Mouse (Mus musculus) limb, embryonic 14.5 days (tissue): ENCODE measurements at regions not wholly inside any gene's neighbourhood (a gene's known extent, or its start where the extent isn't known, plus 50 kb on each side); places are given as distances from the start of the nearest gene placed in this dataset.

Experiments
- ATAC-seq: fragments of 200-750 bp; cut with Nextera tagmentation; 2 replicates; pipeline ENCODE4 v1.8.0; 2017; ENCODE audit warnings: low read depth, moderate number of reproducible peaks, moderate TSS enrichment; ENCODE audit not compliant: low FRiP score
- DNase-seq: peaks from one replicate; pipeline ENCODE4 v3.0.0-alpha.2; 2015; ENCODE audit warnings: low spot score
- H3K27ac ChIP-seq: fragments of 300-500 bp; sonication (generic); replicated peaks from 2 replicates; pipeline ENCODE4 v1.5.1; 2014; ENCODE audit warnings: low read depth, mild to moderate bottlenecking, low read length, moderate library complexity, mixed read lengths
- H3K27me3 ChIP-seq: fragments of 300-500 bp; sonication (generic); 2 replicates; pipeline ENCODE4 v1.6.1; 2014; ENCODE audit warnings: low read length, mixed read lengths; ENCODE audit not compliant: control insufficient read depth, insufficient read depth
- H3K36me3 ChIP-seq: fragments of 300-500 bp; sonication (generic); 2 replicates; pipeline ENCODE4 v1.6.1; 2014; ENCODE audit warnings: mild to moderate bottlenecking, low read length, moderate library complexity, mixed read lengths; ENCODE audit not compliant: control insufficient read depth, insufficient read depth
- H3K4me1 ChIP-seq: fragments of 300-500 bp; sonication (generic); 2 replicates; pipeline ENCODE4 v1.6.1; 2014; ENCODE audit warnings: antibody characterized with exemption, low read length, mixed read lengths; ENCODE audit not compliant: control insufficient read depth, insufficient read depth
- H3K4me2 ChIP-seq: fragments of 300-500 bp; sonication (generic); replicated peaks from 2 replicates; pipeline ENCODE4 v1.6.1; 2014; ENCODE audit warnings: low read depth, mild to moderate bottlenecking, low read length, moderate library complexity; ENCODE audit not compliant: severe bottlenecking
- H3K4me3 ChIP-seq: fragments of 300-500 bp; sonication (generic); replicated peaks from 2 replicates; pipeline ENCODE4 v1.5.1; 2014; ENCODE audit warnings: low read length
- H3K9ac ChIP-seq: fragments of 300-500 bp; sonication (generic); 2 replicates; pipeline ENCODE4 v1.6.1; 2014; ENCODE audit warnings: mild to moderate bottlenecking, low read depth, low read length, moderate library complexity; ENCODE audit not compliant: severe bottlenecking
- H3K9me3 ChIP-seq: fragments of 300-500 bp; sonication (generic); 2 replicates; pipeline ENCODE4 v1.6.1; 2016; ENCODE audit warnings: low read length; ENCODE audit not compliant: control insufficient read depth
- POLR2A ChIP-seq: fragments of 200-500 bp; IDR thresholded peaks from 2 replicates; pipeline ENCODE4 v1.8.0; 2012; ENCODE audit warnings: inconsistent platforms, mild to moderate bottlenecking, moderate library complexity, borderline replicate concordance; ENCODE audit not compliant: insufficient read depth, insufficient read length; ENCODE audit errors: extremely low read depth
- WGBS: fragments of 180-500 bp; shearing (Covaris S2); extraction: QIAGEN DNeasy Blood & Tissue Kit; methylation state at CpG from one replicate; pipeline ENCODE4 v1.1.7; 2014; 5-methylcytosine and 5-hydroxymethylcytosine counted together

- Histone ChIP-seq H3K4me1 (peaks cover 41% of the 10 kb centered on the region), H3K27ac (peak overlapping the region; percentile 97), H3K9ac (no peak overlapping the region; the same call in 1 of the 2 replicates), H3K4me2 (peak overlapping the region; percentile 76; the same call in 1 of the 2 replicates), H3K9me3 (no peaks in the 10 kb centered on the region), H3K27me3 (no peaks in the 10 kb centered on the region), H3K36me3 (peaks cover 3% of the 10 kb centered on the region; the same call in 1 of the 2 replicates), H3K4me3 (no peak overlapping the region)
- DNase-seq (no peak), ATAC-seq (no peak)
- no peak for TF ChIP-seq POLR2A
- WGBS: 86% methylated on average over 5 of the region's 5 CpGs
These were observed 70.2 kb upstream of the Wnt7b start for GRCm38 (mm10) chr15:85652431-85652830.

GRCm38 (mm10) chr15:85652871-85653337 is 70.6 kb upstream of the Wnt7b start:
- no peak for ATAC-seq
- peak overlapping the region; percentile 44 for H3K4me3 ChIP-seq

DNA sequence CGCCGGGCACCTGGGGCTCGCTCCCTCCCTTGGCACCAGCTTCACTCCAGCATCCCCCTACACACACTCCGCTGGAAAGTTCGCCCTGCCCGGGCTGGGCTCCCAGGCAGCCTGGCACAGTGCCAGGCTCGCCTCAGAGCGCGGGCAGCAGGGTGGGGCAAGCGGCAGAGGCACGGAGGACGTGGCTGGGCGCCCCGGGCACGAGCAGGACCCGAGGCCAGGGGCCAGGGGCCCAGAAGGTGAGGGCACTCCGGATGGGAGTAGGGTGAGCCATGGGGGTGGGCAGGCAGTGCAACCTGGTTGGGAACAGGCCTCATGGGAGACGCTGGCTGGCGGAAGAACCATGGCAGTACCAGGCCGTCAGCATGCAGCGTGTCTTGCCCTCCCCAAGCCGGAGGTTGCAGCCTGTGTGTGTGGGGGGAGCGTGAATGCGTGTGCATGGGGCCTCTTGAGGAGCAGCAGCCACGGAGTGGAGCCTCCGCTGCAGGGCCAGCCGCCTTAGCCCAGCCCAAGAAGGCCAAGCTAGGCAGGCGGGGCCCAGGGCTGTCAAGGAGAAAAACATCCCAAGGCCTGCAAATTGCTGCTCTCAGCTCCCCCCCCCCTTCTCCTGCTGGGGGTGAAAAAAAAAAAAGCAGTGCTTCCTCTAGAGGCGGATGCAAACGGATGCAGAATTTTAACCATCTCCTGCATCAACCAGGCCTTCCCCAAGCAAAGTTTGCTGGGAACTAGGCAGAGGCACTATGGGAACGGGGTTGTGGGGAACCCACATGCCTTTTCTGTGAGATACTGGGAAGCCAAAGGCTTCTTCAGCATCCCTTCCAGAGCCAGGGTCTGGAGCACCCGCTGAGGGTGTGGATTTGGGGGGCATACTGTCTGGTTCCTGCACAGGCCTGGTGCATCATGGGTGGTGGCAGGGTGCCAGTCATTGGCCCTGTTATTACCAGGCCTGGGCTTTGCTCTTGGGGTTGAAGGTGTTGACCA is 71.4 kb upstream of the Wnt7b start:
- peak overlapping the region; percentile 44 for H3K4me3 ChIP-seq
- DNase-seq: peak; percentile 80

More at GRCm38 (mm10) chr15:85652871-85653337, 70.6 kb upstream of the Wnt7b start:
- Histone ChIP-seq H3K36me3 (peaks cover 7% of the 10 kb centered on the region; the same call in 1 of the 2 replicates), H3K9ac (peak overlapping the region; percentile 76), H3K4me2 (peak overlapping the region; percentile 76), H3K27me3 (no peaks in the 10 kb centered on the region), H3K9me3 (no peaks in the 10 kb centered on the region), H3K4me1 (peaks cover 38% of the 10 kb centered on the region), H3K27ac (peak overlapping the region; percentile 97)
- no peak for TF ChIP-seq POLR2A
- DNase-seq: no peak
- 60% methylated on average over 9 of the region's 9 CpGs for WGBS

GRCm38 (mm10) chr15:85654791-85655190 is 72.5 kb upstream of the Wnt7b start:
- Histone ChIP-seq H3K27me3 (no peaks in the 10 kb centered on the region), H3K9me3 (no peaks in the 10 kb centered on the region), H3K4me3 (no peak overlapping the region), H3K4me2 (peak overlapping the region; percentile 36), H3K9ac (no peak overlapping the region), H3K27ac (peak overlapping the region; percentile 3; the same call in 1 of the 2 replicates), H3K4me1 (peaks cover 38% of the 10 kb centered on the region), H3K36me3 (peaks cover 11% of the 10 kb centered on the region; the same call in 1 of the 2 replicates)
- DNase-seq: no peak
- WGBS: 78% methylated on average over 3 of the region's 3 CpGs
- no peak for ATAC-seq
- no peak for TF ChIP-seq POLR2A

More for the DNA sequence above, 71.4 kb upstream of the Wnt7b start:
- WGBS: 15% methylated on average over 22 of the region's 32 CpGs
- ATAC-seq: peak; percentile 84
- TF ChIP-seq POLR2A: no peak
- Histone ChIP-seq H3K27ac (peak overlapping the region; percentile 97), H3K36me3 (peaks cover 7% of the 10 kb centered on the region; the same call in 1 of the 2 replicates), H3K9me3 (no peaks in the 10 kb centered on the region), H3K27me3 (no peaks in the 10 kb centered on the region), H3K9ac (peak overlapping the region; percentile 76), H3K4me1 (peaks cover 38% of the 10 kb centered on the region), H3K4me2 (peak overlapping the region; percentile 76)

DNA sequence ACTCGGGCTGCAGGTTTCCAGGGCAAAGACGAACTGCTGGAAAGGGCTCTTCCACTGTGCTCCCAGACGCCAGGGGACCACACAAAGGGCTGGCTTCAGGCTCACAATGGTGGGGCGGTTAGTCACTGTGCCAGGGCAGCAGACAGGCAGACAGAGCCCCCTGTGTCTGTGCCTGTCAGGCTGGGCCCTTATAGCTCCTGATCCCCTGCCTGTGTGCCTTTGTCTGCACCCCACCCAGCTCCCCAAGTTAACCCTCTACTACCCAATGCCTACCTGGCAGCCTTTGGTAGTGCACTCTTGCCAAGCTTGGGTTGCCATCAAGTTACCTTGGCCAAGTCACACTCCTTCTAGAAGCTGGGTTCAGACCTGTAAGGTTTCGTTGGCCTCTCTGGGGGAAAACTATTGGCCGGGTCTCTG is 73.5 kb upstream of the Wnt7b start:
- DNase-seq: no peak
- peaks cover 38% of the 10 kb centered on the region for H3K4me1 ChIP-seq
- no peaks in the 10 kb centered on the region for H3K9me3 ChIP-seq
- H3K27me3 ChIP-seq: peaks cover 9% of the 10 kb centered on the region
- no peak for TF ChIP-seq POLR2A
- no peak overlapping the region for H3K27ac ChIP-seq
- ATAC-seq: no peak
- peak overlapping the region; percentile 13 for H3K9ac ChIP-seq
- H3K36me3 ChIP-seq: peaks cover 11% of the 10 kb centered on the region; the same call in 1 of the 2 replicates
- H3K4me3 ChIP-seq: no peak overlapping the region
- 51% methylated on average over 6 of the region's 6 CpGs for WGBS
- peak overlapping the region; percentile 36 for H3K4me2 ChIP-seq
